Mouse (Mus musculus) adrenal gland (tissue): ENCODE data around the gene Etv3.

Source experiments
- intact Hi-C: fragments of 180-260 bp; cut with DNase I; formaldehyde crosslinking; loops from one replicate; pipeline ENCODE4 v1.15.1; 2025

The Etv3 gene

DNA sequence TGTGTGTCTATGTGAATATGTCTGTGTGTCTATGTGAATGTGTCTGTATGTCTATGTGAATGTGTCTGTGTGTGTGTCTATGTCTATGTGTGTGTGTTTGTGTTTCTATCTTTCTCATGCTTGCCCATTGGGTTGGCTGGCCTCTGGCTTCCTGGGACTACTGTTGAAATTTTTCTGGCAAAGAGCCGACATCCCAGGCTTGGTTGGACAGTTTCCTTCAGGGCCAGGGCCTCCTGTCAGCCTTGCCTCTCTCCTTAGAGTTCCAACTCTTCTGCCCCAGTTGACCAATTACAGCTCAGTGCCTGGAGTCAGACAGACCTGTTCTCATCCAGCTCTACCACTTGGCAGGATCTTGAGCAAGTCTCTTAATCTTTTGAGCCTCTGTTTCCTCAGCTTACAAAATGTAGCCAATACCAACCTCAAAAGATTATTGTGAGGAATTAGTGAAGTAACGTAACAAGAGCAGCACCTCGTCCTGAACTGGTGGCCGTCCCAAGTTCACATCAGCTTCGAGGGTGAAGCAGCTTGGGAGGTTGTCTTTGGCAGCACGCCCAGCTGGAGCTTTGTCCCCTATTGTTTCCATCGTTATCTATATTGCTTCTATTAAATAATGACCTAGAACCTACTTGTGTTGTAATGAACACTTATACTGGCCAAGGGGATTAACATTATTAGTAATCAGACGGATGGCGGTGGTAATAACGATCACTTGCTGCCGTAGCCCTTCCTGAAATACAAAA is 28.2 kb downstream of the Etv3 start:
- intact Hi-C loops, result loop anchor here (10.0 kb wide), 1 partner anchor 139 kb away; no protein-coding TSS in a partner anchor

DNA sequence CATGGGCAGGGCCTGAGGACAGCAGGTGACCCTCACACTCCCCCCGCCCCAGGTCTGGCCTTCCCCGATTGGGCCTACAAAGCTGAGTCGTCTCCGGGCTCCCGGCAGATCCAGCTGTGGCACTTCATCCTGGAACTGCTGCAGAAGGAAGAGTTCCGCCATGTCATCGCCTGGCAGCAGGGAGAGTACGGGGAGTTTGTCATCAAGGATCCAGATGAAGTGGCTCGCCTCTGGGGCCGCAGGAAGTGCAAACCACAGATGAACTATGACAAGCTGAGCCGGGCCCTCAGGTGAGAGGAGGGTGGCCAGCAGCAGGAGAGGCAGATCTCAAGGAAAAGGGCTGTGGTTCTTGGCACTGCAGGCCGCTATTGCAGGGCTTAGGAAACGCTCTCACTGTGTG is 29.7 kb downstream of the Etv3 start:
- intact Hi-C loops, result loop anchor here (10.0 kb wide), 1 partner anchor 140 kb away; no protein-coding TSS in a partner anchor

DNA sequence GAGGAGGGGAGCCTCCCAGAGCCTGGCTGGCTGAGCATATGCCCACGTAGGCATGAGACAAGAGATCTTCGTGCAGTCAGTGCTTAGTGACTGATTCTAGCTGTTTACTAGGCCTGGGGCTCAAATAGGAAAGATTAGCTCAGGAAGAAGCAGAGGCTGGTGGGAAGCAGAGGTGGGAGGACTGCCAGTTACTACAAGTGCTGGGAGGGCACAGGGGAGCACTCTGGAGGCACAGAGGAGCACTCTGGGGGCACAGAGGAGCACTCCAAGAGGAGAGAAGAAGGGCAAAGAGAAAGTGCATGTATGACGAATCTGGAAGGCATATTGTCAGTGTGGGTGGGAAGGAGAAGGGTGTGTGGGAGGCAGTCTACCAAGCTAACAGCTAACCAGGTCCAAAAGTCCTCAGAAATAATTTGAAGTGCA is 30.9 kb downstream of the Etv3 start:
- intact Hi-C loops, result loop anchor here (10.0 kb wide), 1 partner anchor 141 kb away; no protein-coding TSS in a partner anchor

DNA sequence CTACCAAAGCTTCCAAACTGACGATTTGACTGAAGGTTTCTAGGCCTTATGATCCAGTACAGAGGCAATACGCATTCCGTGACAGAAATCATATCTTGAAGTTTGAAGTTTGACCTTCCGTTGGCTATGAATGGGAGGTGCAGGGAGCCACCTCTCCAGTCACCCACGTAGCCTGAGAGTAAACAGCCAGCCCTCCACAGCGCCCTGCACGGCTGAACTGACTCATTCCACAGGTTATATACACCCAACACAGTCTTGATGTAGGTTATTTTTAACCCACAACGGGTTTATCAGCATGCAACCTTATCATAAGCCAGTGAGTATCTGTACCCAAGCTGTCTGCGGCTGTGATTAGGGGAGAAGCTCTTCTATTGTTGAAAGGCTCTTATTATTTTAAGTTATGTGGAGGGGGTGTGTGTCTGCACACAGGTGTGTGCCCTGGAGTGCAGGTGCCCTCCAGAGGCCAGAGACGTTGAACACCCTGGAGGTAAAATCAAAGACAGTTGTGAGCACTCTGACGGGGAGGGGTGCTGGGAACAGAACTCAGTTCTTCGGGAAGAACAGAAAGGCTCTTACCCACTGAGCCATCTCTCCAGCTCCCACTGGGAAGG is 31.6 kb downstream of the Etv3 start:
- intact Hi-C loops, result loop anchor here (10.0 kb wide), 1 partner anchor 142 kb away; no protein-coding TSS in a partner anchor

DNA sequence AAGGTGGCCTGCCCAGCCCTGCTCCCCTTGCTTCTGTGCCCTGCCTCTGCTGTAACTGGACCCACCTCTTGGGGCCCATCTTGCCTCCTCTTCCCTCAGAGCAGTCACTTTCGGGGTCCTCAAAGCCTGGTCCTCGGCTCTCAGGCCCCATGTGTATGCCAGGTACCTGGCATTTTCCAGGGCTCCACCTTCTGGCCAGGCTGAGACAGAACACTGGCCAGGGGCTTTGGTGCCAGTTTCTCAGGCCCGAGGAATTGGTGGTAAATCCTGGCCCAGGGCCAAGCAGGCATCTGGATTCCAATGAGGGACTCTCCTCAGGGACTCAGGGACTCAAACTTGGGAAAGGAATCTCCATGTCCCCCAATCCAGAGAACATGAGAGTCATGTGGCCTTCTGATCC is 34.9 kb downstream of the Etv3 start:
- intact Hi-C loops, result loop anchor here (10.0 kb wide), 1 partner anchor 235 kb away; no protein-coding TSS in a partner anchor

DNA sequence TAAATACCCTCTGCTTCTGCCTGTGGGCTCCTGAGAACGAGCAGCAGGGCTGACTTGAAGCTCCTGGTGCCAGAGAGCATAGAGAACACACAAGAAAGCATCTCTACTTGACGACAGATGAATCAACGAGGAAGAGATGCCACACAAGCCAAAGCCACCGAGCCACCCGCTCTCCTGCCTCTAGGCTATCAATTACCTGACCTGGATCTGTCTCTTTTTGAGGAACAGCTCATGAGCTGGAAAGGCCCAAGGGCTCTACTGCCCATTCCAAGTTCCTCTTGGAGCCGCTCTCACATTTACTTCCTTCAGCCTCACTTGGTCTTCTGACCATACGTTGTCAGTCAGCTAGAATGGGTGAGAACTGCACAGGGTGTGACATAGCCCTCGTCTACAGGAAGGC is 36.2 kb downstream of the Etv3 start:
- intact Hi-C loops, result loop anchor here (10.0 kb wide), 1 partner anchor 237 kb away; no protein-coding TSS in a partner anchor

DNA sequence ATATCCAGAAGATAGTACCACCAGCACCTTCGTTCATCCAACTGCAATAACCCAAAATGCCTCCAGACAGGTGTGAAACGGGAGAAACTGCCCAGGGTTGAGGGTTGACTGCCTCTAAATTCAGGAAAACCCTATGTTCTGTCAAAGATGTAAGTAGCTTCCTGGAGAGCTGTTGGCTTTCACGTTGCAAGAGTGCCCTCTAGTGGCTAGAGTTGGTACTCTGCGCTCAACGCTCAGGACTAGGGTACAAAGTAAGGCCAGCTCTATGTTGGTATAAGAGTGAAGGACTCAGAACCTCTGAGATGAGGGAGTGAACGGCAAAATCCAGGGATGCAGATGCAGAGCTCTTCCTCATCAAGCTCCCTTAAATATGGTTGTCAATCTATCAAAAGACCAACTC is 37.2 kb downstream of the Etv3 start:
- intact Hi-C loops, result loop anchor here (1.0 to 10.0 kb wide), 2 partner anchors 54 to 238 kb away; no protein-coding TSS in a partner anchor

DNA sequence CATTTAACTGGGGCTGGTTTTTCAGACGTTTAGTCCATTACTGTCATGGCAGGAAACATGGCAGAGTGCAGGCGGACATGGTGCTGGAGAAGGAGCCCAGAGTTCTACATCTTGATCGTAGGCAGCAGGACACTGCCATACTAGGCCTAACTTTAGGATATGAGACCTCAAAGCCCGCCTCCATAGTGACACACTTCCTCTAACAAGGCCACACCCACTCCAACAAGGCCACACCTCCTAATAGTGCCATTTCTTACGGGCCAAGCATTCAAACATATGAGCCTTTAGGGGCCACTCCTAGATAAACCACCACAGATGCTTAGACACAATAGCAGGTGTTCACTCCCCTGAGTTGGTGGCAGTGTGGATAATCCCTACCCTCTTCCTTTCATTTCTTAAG is 38.3 kb downstream of the Etv3 start:
- intact Hi-C loops, result loop anchor here (10.0 kb wide), 1 partner anchor 239 kb away; no protein-coding TSS in a partner anchor

DNA sequence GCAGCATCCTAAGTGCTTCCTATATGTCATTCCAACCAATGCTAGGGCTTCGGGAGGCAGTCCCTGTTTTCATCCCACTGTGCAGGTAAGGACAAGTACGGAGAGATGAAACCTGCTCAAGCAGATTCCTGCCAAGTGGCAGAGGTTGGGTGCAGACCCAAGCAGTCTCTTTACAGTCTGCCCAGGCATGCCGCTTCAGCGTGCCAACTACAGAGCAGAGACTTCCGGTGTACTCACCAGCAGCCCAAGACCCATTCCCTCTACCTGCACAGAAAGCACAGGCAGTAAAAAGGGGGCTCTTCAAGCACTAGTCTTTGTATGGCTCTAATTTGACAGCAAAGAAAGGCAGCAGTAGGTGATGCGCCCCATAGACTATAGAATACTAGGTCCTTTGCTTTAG is 40.4 kb downstream of the Etv3 start:
- intact Hi-C loops, result loop anchor here (10.0 kb wide), 1 partner anchor 241 kb away; no protein-coding TSS in a partner anchor

DNA sequence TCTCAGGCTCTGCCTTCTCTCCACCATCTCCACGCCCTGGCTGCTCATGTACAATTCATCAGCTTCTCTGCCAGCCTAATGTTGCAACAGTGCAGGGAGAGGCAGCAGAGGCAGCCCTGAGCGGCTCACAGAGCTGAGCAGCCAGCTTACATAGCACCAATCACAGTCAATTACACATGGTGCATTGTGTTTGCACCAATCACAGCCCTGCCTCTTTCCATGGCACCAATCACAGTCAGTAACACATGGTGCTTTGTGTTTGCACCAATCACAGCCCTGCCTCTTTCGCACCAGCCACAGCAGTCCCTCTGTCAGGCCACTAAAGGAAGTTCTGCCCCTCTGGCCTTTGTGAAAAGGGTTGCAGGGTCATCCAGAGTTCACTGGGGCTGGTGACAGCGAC is 40.9 kb downstream of the Etv3 start:
- intact Hi-C loops, result loop anchor here (10.0 kb wide), 1 partner anchor 241 kb away; no protein-coding TSS in a partner anchor

DNA sequence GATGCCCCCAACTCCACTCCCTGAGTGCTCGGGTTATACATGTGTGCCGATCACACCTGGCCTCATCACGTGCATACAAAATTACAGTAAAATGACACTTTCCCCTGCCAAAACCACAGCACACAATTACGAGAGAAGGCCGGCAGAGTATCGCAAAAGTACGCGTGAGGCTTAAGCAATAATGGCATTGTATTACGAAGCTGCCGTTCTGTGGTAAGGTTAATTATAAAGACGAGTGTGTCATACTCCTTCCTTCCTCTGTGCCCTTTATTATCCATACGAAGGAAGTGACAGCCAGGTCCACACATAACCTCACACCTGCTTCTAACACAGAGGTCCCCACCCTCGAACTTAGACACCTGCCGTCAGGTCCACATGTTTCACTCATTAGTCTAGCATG is 42.3 kb downstream of the Etv3 start:
- intact Hi-C loops, result loop anchor here (10.0 kb wide), 1 partner anchor 243 kb away; no protein-coding TSS in a partner anchor

DNA sequence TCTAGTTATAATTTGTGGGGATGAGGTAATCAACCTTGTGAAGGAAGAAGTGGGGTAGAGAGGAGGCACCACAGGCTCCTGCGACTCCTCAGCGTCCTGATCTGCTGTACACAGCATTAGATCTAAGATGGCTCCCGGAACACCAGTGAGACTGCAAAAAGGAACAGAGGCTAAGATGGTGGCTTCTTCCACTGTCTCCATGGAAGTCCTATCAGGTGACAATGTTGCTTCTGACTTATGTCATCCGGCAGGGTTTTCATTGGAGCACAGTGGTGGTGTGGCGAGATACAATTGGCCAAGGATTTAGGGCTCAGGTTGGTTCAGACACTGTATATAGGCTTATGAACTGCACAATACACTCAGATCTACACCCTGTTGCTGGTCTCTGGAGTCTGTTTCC is 43.5 kb downstream of the Etv3 start:
- intact Hi-C loops, result loop anchor here (10.0 kb wide), 1 partner anchor 244 kb away; no protein-coding TSS in a partner anchor

DNA sequence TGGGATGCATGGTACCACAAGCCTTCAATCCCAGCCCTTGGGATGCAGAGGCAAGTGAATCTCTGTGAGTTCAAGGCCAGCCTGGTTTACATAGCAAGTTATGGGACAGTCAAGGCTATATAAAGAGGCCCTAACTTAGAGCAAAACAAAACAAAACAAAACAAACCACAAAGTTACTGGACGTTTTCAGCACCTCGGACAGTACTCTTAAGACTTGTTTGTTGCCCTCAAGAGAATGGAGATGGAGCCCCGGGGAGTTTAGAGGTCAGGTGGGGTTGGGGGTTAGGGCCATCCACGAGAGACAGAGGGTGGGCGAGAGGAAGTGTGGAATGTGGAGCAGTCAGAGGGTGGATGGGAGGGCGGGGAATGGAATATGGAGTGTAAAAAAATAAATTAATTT is 50.6 kb downstream of the Etv3 start:
- intact Hi-C loops, result no loop called here

DNA sequence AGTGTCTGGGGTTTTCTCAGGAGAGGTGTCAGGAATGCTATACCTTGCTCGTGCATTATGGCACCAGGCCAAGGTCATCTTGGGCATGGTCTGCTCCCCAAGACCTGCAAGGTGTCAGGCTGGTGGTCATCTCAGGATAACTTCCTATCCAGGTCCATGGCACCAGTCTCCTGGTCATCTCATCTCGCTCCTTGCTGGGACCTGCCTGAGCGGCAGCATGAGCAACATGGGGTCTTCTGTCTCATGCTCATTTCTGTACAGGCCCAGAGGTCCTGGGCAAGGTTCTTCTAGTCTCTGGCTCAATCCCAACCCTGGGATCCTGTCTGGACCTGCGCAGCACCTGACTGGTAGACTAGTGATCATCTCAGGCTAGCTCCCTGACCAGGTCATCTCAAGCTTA is 57.1 kb downstream of the Etv3 start:
- intact Hi-C loops, result no loop called here
